Mouse (Mus musculus): ENCODE measurements around the gene Ncoa5. TPM values are rescaled to one million over a fixed set of nuclear protein-coding genes. Genes with fewer than 3 reads are reported as not detected.

The Ncoa5 gene
- polyA plus RNA-seq (2011; ENCODE audit: insufficient read depth, insufficient read length, low read depth, missing spikeins): 30.8 and 33.7 TPM in 2 replicates

DNA sequence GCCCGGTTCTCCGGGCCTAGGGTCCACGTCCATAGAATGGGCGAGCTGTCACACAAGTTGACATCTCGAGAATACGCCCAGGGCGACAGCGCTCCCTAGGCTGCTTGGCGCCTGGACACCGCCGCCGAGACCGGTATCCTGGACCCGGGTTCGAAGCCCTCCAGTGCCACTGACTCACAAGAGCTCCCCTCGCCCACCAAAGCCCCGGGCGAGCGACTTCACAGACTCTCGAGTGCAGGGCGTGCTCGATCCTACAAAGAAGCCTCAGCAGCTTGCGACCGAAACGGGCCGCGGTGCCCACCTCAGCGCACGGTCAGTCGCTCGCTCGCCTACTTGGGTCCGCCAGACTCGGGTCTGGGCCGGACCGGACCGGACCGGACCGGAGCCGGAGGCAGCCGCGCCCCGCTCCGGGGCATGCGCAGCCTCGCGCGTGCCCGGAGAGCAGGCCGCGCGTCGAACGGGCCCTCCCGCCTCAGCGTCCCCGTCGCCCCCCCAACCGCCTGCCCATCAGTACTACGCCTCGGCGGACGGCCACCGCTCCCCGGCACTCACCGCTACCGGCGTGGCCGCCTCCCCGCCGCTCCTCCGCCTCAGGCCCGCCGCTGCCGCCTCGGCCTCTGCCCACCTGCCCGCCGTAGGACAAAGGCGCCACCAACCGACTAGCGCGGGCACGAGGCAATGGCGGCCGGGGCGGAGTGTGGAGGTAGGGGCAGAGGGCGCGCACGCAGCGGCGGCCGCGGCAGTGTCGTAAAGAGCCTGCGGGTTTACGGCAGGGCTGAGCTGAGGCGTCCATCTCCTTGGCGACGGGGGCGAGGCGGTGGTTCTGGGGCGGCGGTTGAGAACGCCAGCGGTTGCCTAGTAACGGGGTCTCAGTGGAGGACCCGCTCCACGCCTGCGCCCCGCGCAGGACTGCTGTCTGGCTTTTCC is at the start of gene Ncoa5:
Ncoa5 (minus strand) TSS at position 737 of the 927 bp plus-strand sequence.
- Histone ChIP-seq H3K27ac (ENCODE audit: insufficient read depth, low read length) (no peak within 1 kb of the TSS), H3K36me3 (ENCODE audit: control insufficient read depth, insufficient read depth, low read length, poor library complexity, severe bottlenecking) (no peaks in the 10 kb centered on the region), H3K4me1 (ENCODE audit: control insufficient read depth, insufficient read depth, low read length) (no peaks in the 10 kb centered on the region), H3K9ac (ENCODE audit: low read depth, poor library complexity, severe bottlenecking) (peak within 1 kb of the TSS; percentile 80), H3K9me3 (replicated peaks; ENCODE audit: control insufficient read depth, insufficient read depth, low read length, poor library complexity, severe bottlenecking) (no peaks in the 10 kb centered on the region), H3K27me3 (ENCODE audit: control insufficient read depth, insufficient read depth, low read length, poor library complexity, severe bottlenecking) (no peaks in the 10 kb centered on the region), H3K4me3 (ENCODE audit: low read depth, low read length) (peak within 1 kb of the TSS; percentile 89)
- TF ChIP-seq EP300 (IDR thresholded peaks at IDR 0.05; ENCODE audit: insufficient read depth, low read depth, low read length): no peak
- peak; percentile 57 for TF ChIP-seq POLR2A (IDR thresholded peaks at IDR 0.05; ENCODE audit: insufficient read depth, low read length)

DNA sequence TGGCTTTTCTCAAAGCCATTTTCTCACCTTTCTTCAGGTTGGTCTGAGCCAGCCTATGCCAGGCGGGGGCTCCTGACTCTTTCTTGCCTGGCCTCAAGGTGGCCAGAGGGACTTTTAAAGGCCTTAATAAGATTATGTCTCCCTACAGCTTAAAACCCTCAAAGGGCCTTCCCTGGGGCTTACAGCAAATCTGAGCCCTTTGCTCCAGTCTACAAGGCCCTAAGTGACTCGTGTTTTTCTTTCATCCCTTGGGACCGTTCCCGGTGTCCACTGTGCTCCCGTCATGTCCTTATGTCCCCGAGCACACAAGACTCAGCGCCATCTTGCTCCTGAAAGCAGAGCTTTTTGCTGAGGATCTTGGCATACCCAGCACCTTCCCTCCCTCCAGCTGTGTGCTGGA is 46.6 kb upstream of the Ncoa5 start:
- H3K9ac ChIP-seq (ENCODE audit: low read depth, poor library complexity, severe bottlenecking): no peak overlapping the region
- H3K27me3 ChIP-seq (ENCODE audit: control insufficient read depth, insufficient read depth, low read length, poor library complexity, severe bottlenecking): no peaks in the 10 kb centered on the region
- H3K9me3 ChIP-seq (replicated peaks; ENCODE audit: control insufficient read depth, insufficient read depth, low read length, poor library complexity, severe bottlenecking): no peaks in the 10 kb centered on the region
- no peaks in the 10 kb centered on the region for H3K36me3 ChIP-seq (ENCODE audit: control insufficient read depth, insufficient read depth, low read length, poor library complexity, severe bottlenecking)
- H3K27ac ChIP-seq (ENCODE audit: insufficient read depth, low read length): no peak overlapping the region
- TF ChIP-seq CTCF (IDR thresholded peaks at IDR 0.05; ENCODE audit: low read depth, low read length) (no peak), POLR2A (IDR thresholded peaks at IDR 0.05; ENCODE audit: insufficient read depth, low read length) (no peak), EP300 (IDR thresholded peaks at IDR 0.05; ENCODE audit: insufficient read depth, low read depth, low read length) (no peak)
- no peaks in the 10 kb centered on the region for H3K4me1 ChIP-seq (ENCODE audit: control insufficient read depth, insufficient read depth, low read length)
- no peak overlapping the region for H3K4me3 ChIP-seq (ENCODE audit: low read depth, low read length)

DNA sequence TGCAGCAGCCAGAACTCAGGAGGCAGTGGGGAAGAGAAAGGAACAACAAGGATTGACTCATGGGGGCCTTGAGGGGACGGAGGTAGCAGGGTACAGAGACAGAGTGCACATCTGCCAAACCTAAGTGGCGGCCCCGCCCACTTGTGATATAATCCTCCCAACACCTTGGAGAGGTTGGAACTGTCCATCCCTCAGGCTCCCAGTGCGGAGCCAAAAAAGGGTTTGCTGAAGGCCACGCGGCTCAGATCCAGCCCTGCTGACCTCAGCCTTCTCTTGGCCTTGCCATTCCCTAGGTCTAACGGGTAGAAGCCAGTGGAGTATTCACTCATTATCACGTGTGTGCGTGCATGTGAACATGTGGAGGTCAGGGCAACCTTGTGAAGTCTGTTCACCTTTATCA is 46.0 kb upstream of the Ncoa5 start:
- no peaks in the 10 kb centered on the region for H3K9me3 ChIP-seq (replicated peaks; ENCODE audit: control insufficient read depth, insufficient read depth, low read length, poor library complexity, severe bottlenecking)
- H3K36me3 ChIP-seq (ENCODE audit: control insufficient read depth, insufficient read depth, low read length, poor library complexity, severe bottlenecking): no peaks in the 10 kb centered on the region
- H3K27me3 ChIP-seq (ENCODE audit: control insufficient read depth, insufficient read depth, low read length, poor library complexity, severe bottlenecking): no peaks in the 10 kb centered on the region
- TF ChIP-seq EP300 (IDR thresholded peaks at IDR 0.05; ENCODE audit: insufficient read depth, low read depth, low read length) (no peak), CTCF (IDR thresholded peaks at IDR 0.05; ENCODE audit: low read depth, low read length) (no peak), POLR2A (IDR thresholded peaks at IDR 0.05; ENCODE audit: insufficient read depth, low read length) (no peak)
- no peak overlapping the region for H3K9ac ChIP-seq (ENCODE audit: low read depth, poor library complexity, severe bottlenecking)
- H3K4me3 ChIP-seq (ENCODE audit: low read depth, low read length): no peak overlapping the region
- H3K4me1 ChIP-seq (ENCODE audit: control insufficient read depth, insufficient read depth, low read length): no peaks in the 10 kb centered on the region
- no peak overlapping the region for H3K27ac ChIP-seq (ENCODE audit: insufficient read depth, low read length)

DNA sequence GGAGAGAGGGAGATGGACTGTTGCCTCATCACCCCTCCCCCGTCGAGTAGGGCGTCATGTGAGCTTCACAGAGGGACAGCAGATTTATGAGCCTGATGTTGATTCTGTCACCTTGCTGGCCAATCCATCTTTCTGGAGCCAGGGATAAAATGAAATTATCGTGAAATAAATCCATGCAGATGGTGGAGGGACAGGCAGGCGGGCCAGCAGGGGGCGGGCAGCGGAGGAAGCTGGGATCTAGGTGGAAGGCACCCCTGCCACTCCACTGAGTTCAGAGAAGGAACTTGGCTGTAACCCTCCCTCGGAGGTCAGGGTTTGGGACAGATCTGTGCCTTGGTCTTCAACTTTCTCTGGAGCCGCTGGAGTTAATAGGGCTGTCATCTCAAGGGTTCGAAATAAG is 43.9 kb upstream of the Ncoa5 start:
- Histone ChIP-seq H3K4me1 (ENCODE audit: control insufficient read depth, insufficient read depth, low read length) (no peaks in the 10 kb centered on the region), H3K36me3 (ENCODE audit: control insufficient read depth, insufficient read depth, low read length, poor library complexity, severe bottlenecking) (no peaks in the 10 kb centered on the region), H3K9ac (ENCODE audit: low read depth, poor library complexity, severe bottlenecking) (no peak overlapping the region), H3K9me3 (replicated peaks; ENCODE audit: control insufficient read depth, insufficient read depth, low read length, poor library complexity, severe bottlenecking) (no peaks in the 10 kb centered on the region), H3K4me3 (ENCODE audit: low read depth, low read length) (no peak overlapping the region), H3K27ac (ENCODE audit: insufficient read depth, low read length) (no peak overlapping the region), H3K27me3 (ENCODE audit: control insufficient read depth, insufficient read depth, low read length, poor library complexity, severe bottlenecking) (no peaks in the 10 kb centered on the region)
- no peak for TF ChIP-seq EP300 (IDR thresholded peaks at IDR 0.05; ENCODE audit: insufficient read depth, low read depth, low read length)
- TF ChIP-seq CTCF (IDR thresholded peaks at IDR 0.05; ENCODE audit: low read depth, low read length): peak; percentile 19

DNA sequence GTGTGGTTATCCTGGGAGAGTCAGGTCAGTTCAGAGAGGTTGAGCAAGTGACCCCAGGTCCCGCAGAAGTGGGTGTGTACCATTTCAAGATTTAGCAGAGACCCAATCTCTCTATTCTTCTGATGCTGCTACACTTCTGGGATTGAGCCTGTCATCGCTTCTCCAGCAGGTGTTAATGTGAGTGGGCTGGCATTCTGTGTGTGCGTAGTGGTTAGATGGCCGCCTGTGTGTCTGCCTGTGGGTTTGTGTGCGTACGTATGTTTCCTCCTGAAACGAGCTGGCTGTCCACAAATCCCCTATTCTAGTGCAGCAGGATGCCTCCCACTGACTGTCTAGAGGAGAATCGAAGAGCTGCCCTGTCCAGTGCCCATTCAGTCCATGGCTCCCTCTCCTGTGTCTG is 43.4 kb upstream of the Ncoa5 start:
- Histone ChIP-seq H3K4me1 (ENCODE audit: control insufficient read depth, insufficient read depth, low read length) (no peaks in the 10 kb centered on the region), H3K27me3 (ENCODE audit: control insufficient read depth, insufficient read depth, low read length, poor library complexity, severe bottlenecking) (no peaks in the 10 kb centered on the region), H3K9me3 (replicated peaks; ENCODE audit: control insufficient read depth, insufficient read depth, low read length, poor library complexity, severe bottlenecking) (no peaks in the 10 kb centered on the region), H3K4me3 (ENCODE audit: low read depth, low read length) (no peak overlapping the region), H3K27ac (ENCODE audit: insufficient read depth, low read length) (no peak overlapping the region), H3K9ac (ENCODE audit: low read depth, poor library complexity, severe bottlenecking) (no peak overlapping the region), H3K36me3 (ENCODE audit: control insufficient read depth, insufficient read depth, low read length, poor library complexity, severe bottlenecking) (no peaks in the 10 kb centered on the region)
- no peak for TF ChIP-seq CTCF (IDR thresholded peaks at IDR 0.05; ENCODE audit: low read depth, low read length)
- no peak for TF ChIP-seq EP300 (IDR thresholded peaks at IDR 0.05; ENCODE audit: insufficient read depth, low read depth, low read length)
- TF ChIP-seq POLR2A (IDR thresholded peaks at IDR 0.05; ENCODE audit: insufficient read depth, low read length): no peak

DNA sequence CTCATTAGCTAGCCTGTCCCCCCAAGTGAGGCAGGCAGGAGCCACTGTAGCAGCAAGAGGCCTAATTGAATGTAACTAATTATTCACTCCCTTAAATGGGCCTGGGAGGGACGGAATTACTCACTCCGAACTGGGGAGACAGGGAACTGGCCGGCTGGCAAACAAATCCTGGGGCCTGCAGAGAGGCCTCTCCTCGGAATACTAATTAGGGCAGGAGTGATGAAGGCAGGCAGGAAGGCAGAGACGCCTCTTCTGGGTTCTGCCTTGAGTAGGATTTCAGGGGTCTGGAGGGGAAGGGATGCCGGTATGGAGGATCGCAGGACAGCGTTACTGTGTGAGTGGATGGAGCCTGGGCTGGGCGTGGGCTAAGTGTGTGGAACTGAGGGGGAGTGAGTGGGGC is 42.4 kb upstream of the Ncoa5 start:
- TF ChIP-seq CTCF (IDR thresholded peaks at IDR 0.05; ENCODE audit: low read depth, low read length) (no peak), POLR2A (IDR thresholded peaks at IDR 0.05; ENCODE audit: insufficient read depth, low read length) (no peak), EP300 (IDR thresholded peaks at IDR 0.05; ENCODE audit: insufficient read depth, low read depth, low read length) (no peak)
- Histone ChIP-seq H3K4me1 (ENCODE audit: control insufficient read depth, insufficient read depth, low read length) (no peaks in the 10 kb centered on the region), H3K9me3 (replicated peaks; ENCODE audit: control insufficient read depth, insufficient read depth, low read length, poor library complexity, severe bottlenecking) (no peaks in the 10 kb centered on the region), H3K9ac (ENCODE audit: low read depth, poor library complexity, severe bottlenecking) (no peak overlapping the region), H3K27ac (ENCODE audit: insufficient read depth, low read length) (no peak overlapping the region), H3K4me3 (ENCODE audit: low read depth, low read length) (no peak overlapping the region), H3K36me3 (ENCODE audit: control insufficient read depth, insufficient read depth, low read length, poor library complexity, severe bottlenecking) (no peaks in the 10 kb centered on the region), H3K27me3 (ENCODE audit: control insufficient read depth, insufficient read depth, low read length, poor library complexity, severe bottlenecking) (no peaks in the 10 kb centered on the region)
